Mouse (Mus musculus): Measurements from ENCODE around the gene Cyp17a1. TPM values are rescaled to one million over a fixed set of nuclear protein-coding genes. Genes with fewer than 3 reads are reported as not detected.

The Cyp17a1 gene
- polyA plus RNA-seq, 1 experiment from 2014 or later = not detected

DNA sequence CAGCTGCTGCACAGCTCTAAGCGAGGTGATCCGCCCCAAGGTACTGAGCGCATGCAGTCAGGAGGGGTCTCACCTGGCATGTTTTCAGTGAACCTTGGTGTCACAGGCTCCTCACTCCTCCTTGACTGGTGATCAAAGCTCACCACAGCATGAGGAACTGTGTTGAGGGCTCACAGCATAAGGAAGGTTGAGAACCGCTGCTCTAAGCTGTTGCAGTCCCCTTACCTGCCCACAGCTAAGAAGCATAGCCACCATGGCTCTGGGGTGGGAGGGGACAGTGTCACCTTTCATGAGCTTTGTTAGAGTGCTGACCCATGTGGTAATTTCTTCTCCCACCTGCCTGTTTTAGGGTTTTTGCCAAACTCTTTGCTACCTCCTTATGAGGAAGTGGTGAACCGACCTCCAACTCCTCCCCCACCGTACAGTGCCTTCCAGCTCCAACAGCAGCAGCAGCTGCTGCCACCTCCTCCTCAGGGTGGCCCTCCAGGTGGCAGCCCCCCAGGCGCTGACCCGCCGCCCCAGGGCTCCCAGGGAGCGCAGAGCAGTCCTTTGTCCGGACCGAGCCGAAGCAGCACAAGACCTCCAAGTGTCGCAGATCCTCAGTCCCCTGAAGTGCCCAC, 19.2 kb downstream of the Cyp17a1 start:
- Histone ChIP-seq H3K27me3 (ENCODE audit: control insufficient read depth, insufficient read depth, low read length) (no peaks in the 10 kb centered on the region), H3K4me2 (ENCODE audit: low read depth) (no peak overlapping the region), H3K9ac (ENCODE audit: low read length) (no peak overlapping the region), H3K4me3 (ENCODE audit: low read depth, low read length) (no peak overlapping the region), H3K9me3 (ENCODE audit: control insufficient read depth, low read length) (no peaks in the 10 kb centered on the region; the same call in 1 of the 2 replicates), H3K4me1 (ENCODE audit: control insufficient read depth, insufficient read depth, low read length) (no peaks in the 10 kb centered on the region), H3K36me3 (ENCODE audit: control insufficient read depth, insufficient read depth, low read length) (peaks cover 20% of the 10 kb centered on the region), H3K27ac (ENCODE audit: low read depth, low read length) (no peak overlapping the region)
- no peak for DNase-seq (ENCODE audit: low spot score)
- WGBS = 94% methylated on average over 14 of the region's 14 CpGs
- ATAC-seq (ENCODE audit: insufficient read depth, low FRiP score, low TSS enrichment) = no peak

DNA sequence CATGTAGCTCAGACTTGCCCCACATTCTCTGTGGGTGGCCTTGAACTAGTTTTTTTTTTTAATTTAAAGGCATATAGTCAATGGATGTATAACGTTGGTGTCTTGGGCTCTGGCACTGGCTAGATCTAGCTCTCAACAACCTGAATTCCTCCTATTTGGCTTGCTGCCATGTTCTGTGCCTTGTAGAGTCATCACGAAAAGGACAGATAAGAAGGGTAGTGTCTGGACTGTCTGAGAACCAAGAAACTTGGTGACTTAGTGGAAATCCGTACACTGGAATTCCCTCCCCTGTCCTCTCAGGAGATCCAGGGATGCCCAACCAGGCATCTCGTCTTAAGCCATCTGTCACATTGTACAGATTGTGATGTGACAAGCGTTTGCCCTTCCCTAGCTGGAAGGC, 19.8 kb downstream of the Cyp17a1 start:
- H3K36me3 ChIP-seq (ENCODE audit: control insufficient read depth, insufficient read depth, low read length) = peaks cover 20% of the 10 kb centered on the region
- H3K4me3 ChIP-seq (ENCODE audit: low read depth, low read length) = no peak overlapping the region
- ATAC-seq (ENCODE audit: insufficient read depth, low FRiP score, low TSS enrichment) (no peak), DNase-seq (ENCODE audit: low spot score) (no peak)
- H3K4me2 ChIP-seq (ENCODE audit: low read depth) = no peak overlapping the region
- H3K27me3 ChIP-seq (ENCODE audit: control insufficient read depth, insufficient read depth, low read length) = no peaks in the 10 kb centered on the region
- WGBS = 88% methylated on average over 5 of the region's 5 CpGs
- no peaks in the 10 kb centered on the region; the same call in 1 of the 2 replicates for H3K9me3 ChIP-seq (ENCODE audit: control insufficient read depth, low read length)
- H3K4me1 ChIP-seq (ENCODE audit: control insufficient read depth, insufficient read depth, low read length) = no peaks in the 10 kb centered on the region
- no peak overlapping the region for H3K9ac ChIP-seq (ENCODE audit: low read length)
- no peak overlapping the region for H3K27ac ChIP-seq (ENCODE audit: low read depth, low read length)

DNA sequence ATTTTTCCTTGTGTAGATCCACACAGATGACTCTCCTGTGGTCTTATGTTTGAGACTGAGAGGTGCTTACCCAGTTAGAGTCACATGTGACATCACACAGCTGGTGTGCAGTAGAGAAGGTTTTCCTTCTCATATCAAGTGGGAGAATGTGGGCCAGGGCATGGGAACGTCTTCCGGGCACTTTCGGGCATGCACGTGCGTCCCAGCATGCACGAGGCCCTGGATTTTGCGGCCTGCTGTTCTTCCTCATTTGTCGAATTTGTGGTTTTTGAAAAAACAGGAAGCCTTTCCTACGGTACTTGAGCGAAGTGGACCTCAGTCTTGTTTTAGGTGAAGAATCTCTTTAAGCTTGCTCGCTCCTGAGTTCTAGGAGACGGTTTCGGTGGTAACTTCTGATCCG, 24.4 kb downstream of the Cyp17a1 start:
- H3K4me2 ChIP-seq (ENCODE audit: low read depth) = no peak overlapping the region
- no peak for DNase-seq (ENCODE audit: low spot score)
- H3K27ac ChIP-seq (ENCODE audit: low read depth, low read length) = no peak overlapping the region
- no peak for ATAC-seq (ENCODE audit: insufficient read depth, low FRiP score, low TSS enrichment)
- no peak overlapping the region for H3K9ac ChIP-seq (ENCODE audit: low read length)
- H3K36me3 ChIP-seq (ENCODE audit: control insufficient read depth, insufficient read depth, low read length) = peaks cover 2% of the 10 kb centered on the region
- 0 out of 2 replicates have a peak, but pooled peaks cover 4% of the 10 kb centered on the region for H3K4me1 ChIP-seq (ENCODE audit: control insufficient read depth, insufficient read depth, low read length)
- H3K4me3 ChIP-seq (ENCODE audit: low read depth, low read length) = no peak overlapping the region
- no peaks in the 10 kb centered on the region for H3K27me3 ChIP-seq (ENCODE audit: control insufficient read depth, insufficient read depth, low read length)
- 96% methylated on average over 14 of the region's 14 CpGs for WGBS
- H3K9me3 ChIP-seq (ENCODE audit: control insufficient read depth, low read length) = no peaks in the 10 kb centered on the region

DNA sequence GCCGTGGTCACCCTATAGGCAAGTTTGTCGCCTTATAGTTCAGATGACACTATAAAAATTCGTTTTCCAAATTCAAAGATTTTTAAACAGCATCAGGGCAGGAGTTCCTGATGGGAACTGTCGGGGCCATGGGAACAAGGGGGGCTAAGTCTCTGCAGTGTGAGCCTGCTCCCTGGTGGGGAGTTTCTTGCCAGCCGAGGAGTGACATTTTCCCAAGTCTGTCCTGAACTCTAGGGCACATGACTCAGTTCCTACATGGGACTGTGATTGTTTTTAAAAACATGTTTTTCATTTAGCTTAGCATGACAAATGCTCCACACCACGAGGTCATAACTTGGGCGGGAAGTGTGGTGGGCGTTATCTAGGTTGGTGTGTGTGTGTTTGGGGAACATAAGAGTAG, 25.1 kb downstream of the Cyp17a1 start:
- 87% methylated on average over 8 of the region's 8 CpGs for WGBS

DNA sequence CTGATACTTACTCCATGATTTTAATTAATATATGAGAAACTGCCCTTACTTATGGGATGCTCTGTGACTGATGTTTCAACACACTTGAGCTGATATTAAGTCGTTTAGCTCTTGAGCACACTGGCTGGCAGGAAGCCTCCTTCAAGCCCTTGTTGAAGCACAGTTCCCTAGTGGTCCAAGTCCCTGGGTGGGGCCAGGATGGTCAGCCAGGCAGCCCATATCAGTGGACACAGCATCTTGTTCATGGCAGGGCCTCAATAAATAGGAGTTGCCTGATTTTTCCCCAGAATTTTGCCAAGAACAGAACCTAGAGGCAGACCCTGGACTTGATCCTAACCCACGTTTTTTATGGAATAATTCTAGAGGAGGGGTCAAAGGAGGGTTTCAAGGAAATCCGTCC, 25.7 kb downstream of the Cyp17a1 start:
- Histone ChIP-seq H3K4me3 (ENCODE audit: low read depth, low read length) (no peak overlapping the region), H3K9ac (ENCODE audit: low read length) (no peak overlapping the region), H3K4me1 (ENCODE audit: control insufficient read depth, insufficient read depth, low read length) (peaks cover 4% of the 10 kb centered on the region; the same call in 1 of the 2 replicates), H3K36me3 (ENCODE audit: control insufficient read depth, insufficient read depth, low read length) (peaks cover 2% of the 10 kb centered on the region; the same call in 1 of the 2 replicates), H3K4me2 (ENCODE audit: low read depth) (no peak overlapping the region), H3K27ac (ENCODE audit: low read depth, low read length) (no peak overlapping the region), H3K27me3 (ENCODE audit: control insufficient read depth, insufficient read depth, low read length) (no peaks in the 10 kb centered on the region), H3K9me3 (ENCODE audit: control insufficient read depth, low read length) (no peaks in the 10 kb centered on the region)
- WGBS = 77% methylated on average over 3 of the region's 3 CpGs
- ATAC-seq (ENCODE audit: insufficient read depth, low FRiP score, low TSS enrichment) (no peak), DNase-seq (ENCODE audit: low spot score) (no peak)

More for the DNA sequence above, 25.1 kb downstream of the Cyp17a1 start:
- no peak overlapping the region for H3K27ac ChIP-seq (ENCODE audit: low read depth, low read length)
- H3K36me3 ChIP-seq (ENCODE audit: control insufficient read depth, insufficient read depth, low read length) = peaks cover 2% of the 10 kb centered on the region; the same call in 1 of the 2 replicates
- no peak overlapping the region for H3K4me3 ChIP-seq (ENCODE audit: low read depth, low read length)
- DNase-seq (ENCODE audit: low spot score) (no peak), ATAC-seq (ENCODE audit: insufficient read depth, low FRiP score, low TSS enrichment) (no peak)
- H3K4me2 ChIP-seq (ENCODE audit: low read depth) = no peak overlapping the region
- H3K4me1 ChIP-seq (ENCODE audit: control insufficient read depth, insufficient read depth, low read length) = 0 out of 2 replicates have a peak, but pooled peaks cover 4% of the 10 kb centered on the region
- no peaks in the 10 kb centered on the region for H3K9me3 ChIP-seq (ENCODE audit: control insufficient read depth, low read length)
- no peaks in the 10 kb centered on the region for H3K27me3 ChIP-seq (ENCODE audit: control insufficient read depth, insufficient read depth, low read length)
- no peak overlapping the region for H3K9ac ChIP-seq (ENCODE audit: low read length)

DNA sequence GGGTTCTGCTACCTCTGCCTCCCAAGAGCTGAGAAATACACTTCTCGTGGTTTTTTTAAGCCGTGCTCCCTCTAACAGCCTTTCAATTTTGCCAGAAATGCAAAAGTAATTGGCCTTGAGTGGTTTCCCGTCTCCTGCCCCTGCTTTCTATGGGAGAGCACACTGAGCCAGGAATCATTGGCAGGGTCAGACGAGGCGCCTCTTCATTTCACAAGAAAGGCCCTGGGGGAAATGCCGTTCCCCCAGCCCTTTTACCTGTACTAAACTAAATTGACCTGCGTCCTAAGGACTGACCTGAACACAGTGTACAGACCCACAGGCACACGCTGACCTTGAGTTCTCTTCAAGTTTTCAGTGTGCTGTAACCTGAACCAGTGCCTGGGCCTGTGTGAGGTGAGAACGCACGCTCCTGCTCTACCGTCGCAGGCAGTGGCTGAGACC, 26.9 kb downstream of the Cyp17a1 start:
- 87% methylated on average over 12 of the region's 12 CpGs for WGBS
- H3K9me3 ChIP-seq (ENCODE audit: control insufficient read depth, low read length) = no peaks in the 10 kb centered on the region
- H3K4me2 ChIP-seq (ENCODE audit: low read depth) = no peak overlapping the region
- peaks cover 11% of the 10 kb centered on the region for H3K4me1 ChIP-seq (ENCODE audit: control insufficient read depth, insufficient read depth, low read length)
- no peak for ATAC-seq (ENCODE audit: insufficient read depth, low FRiP score, low TSS enrichment)
- no peak overlapping the region for H3K27ac ChIP-seq (ENCODE audit: low read depth, low read length)
- peaks cover 2% of the 10 kb centered on the region; the same call in 1 of the 2 replicates for H3K36me3 ChIP-seq (ENCODE audit: control insufficient read depth, insufficient read depth, low read length)
- no peaks in the 10 kb centered on the region for H3K27me3 ChIP-seq (ENCODE audit: control insufficient read depth, insufficient read depth, low read length)
- no peak for DNase-seq (ENCODE audit: low spot score)
- H3K9ac ChIP-seq (ENCODE audit: low read length) = no peak overlapping the region
- no peak overlapping the region for H3K4me3 ChIP-seq (ENCODE audit: low read depth, low read length)

DNA sequence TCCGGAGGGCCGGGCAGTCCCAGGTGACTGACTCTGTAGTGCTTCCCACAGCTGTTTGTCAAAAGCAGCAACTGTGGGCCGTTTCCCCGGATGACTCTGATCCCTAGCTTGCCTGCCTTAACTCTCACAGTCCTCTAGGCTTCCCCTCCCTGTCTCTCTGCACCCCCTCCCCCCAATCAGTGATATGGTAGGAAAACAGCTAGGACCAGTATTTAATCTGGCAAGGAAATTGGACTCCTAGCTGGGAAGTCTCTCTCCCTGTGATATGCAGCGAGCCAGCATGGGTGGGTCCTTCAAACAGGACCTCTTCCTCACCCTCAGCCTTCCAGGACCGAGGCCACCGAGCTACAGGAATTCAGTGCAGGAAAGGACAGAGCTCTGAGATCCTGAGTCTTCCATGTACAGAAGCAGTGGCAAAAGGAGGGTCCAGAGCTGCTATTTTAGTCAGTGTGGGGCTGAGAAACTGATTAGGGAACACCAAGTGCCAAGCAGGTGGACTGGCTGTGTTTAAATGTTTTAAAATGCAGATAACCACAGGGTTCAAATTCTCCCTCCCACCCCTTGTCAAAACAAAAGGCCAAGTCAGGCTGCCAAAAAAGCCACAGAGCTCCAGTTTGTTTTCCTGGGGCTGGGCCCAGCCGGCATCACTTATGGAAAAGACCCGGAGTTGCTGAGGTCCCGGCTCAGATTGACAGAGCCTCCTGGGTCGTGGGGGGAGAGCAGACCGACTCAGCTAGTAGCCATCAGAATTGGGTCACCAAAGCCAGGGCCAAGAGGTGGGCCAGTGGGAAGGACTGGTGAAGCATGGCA, 28.0 kb downstream of the Cyp17a1 start:
- peaks cover 2% of the 10 kb centered on the region; the same call in 1 of the 2 replicates for H3K36me3 ChIP-seq (ENCODE audit: control insufficient read depth, insufficient read depth, low read length)
- WGBS = 45% methylated on average over 12 of the region's 12 CpGs
- H3K9ac ChIP-seq (ENCODE audit: low read length) = 0 out of 2 replicates have a peak overlapping the region, but pooled peaks have one; percentile 1
- no peak overlapping the region for H3K27ac ChIP-seq (ENCODE audit: low read depth, low read length)
- no peak overlapping the region for H3K4me2 ChIP-seq (ENCODE audit: low read depth)
- no peak overlapping the region for H3K4me3 ChIP-seq (ENCODE audit: low read depth, low read length)
- H3K27me3 ChIP-seq (ENCODE audit: control insufficient read depth, insufficient read depth, low read length) = no peaks in the 10 kb centered on the region
- DNase-seq (ENCODE audit: low spot score) = no peak
- H3K4me1 ChIP-seq (ENCODE audit: control insufficient read depth, insufficient read depth, low read length) = peaks cover 11% of the 10 kb centered on the region
- no peak for ATAC-seq (ENCODE audit: insufficient read depth, low FRiP score, low TSS enrichment)
- no peaks in the 10 kb centered on the region for H3K9me3 ChIP-seq (ENCODE audit: control insufficient read depth, low read length)

DNA sequence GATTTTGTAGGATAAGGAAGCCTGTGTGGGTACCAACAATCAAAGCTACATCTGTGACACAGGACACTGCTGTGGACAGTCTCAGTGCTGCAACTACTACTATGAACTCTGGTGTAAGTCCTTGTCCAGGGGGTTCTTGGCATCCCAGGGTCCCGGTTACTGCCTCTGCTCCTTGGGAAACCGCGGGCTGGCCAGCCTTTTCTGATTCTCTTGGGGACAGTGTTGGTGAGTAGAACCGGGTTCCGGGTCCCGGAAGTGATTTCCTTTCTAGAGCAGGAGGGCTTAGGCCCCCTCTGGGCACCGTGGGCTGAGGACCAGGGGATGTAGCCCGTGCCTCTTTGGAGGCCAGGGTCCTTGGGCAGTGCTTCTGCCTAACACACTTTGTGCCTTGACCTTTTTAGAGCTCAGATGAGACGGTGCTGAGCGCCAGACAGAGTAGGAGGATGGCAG, 28.6 kb downstream of the Cyp17a1 start:
- Histone ChIP-seq H3K4me2 (ENCODE audit: low read depth) (no peak overlapping the region), H3K4me3 (ENCODE audit: low read depth, low read length) (no peak overlapping the region), H3K27ac (ENCODE audit: low read depth, low read length) (no peak overlapping the region), H3K27me3 (ENCODE audit: control insufficient read depth, insufficient read depth, low read length) (no peaks in the 10 kb centered on the region), H3K9ac (ENCODE audit: low read length) (no peak overlapping the region), H3K36me3 (ENCODE audit: control insufficient read depth, insufficient read depth, low read length) (peaks cover 2% of the 10 kb centered on the region; the same call in 1 of the 2 replicates), H3K4me1 (ENCODE audit: control insufficient read depth, insufficient read depth, low read length) (peaks cover 11% of the 10 kb centered on the region), H3K9me3 (ENCODE audit: control insufficient read depth, low read length) (no peaks in the 10 kb centered on the region)
- ATAC-seq (ENCODE audit: insufficient read depth, low FRiP score, low TSS enrichment) (no peak), DNase-seq (ENCODE audit: low spot score) (no peak)
- WGBS = 80% methylated on average over 10 of the region's 10 CpGs

Measured in neural tube, embryonic 11.5 days (tissue).